Comparison of ENCODE assay signal across 10 mouse cellular contexts in the genomic region with DNA sequence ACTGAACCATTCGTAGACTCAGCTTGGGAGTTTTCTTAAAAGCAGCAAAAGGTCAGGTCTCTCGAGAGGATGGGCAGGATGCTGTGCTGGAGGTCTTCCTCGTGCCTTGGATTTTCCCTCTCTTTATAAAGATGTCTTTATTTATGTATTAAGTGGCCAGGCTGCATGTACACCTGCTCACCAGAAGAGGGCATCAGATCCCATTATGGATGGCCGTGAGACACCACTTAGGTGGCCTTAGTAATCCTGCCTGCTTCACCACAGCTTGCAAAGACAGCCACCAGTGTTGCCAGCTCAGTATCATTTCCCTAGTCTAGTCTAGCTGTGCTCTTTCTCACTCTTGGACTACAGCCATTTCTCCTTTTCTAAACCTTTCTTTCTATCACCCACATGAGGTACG. TPM values are rescaled to one million over a fixed set of nuclear protein-coding genes. Genes with fewer than 3 reads are reported as not detected.
DNase-seq lines count a peak whose midpoint lies in the region; ATAC-seq and TF ChIP-seq lines count a peak whose summit lies in the region.
"Had no signal": no experiment of that assay in that cellular context is flagged by ENCODE, and none has a peak within 500 bp of the region (broad histone marks: within the 10 kb centered on the region; RNA-seq: fewer than 3 reads in every experiment).

No protein-coding gene starts in this region.

- H3K9ac ChIP-seq in liver, adult 2 months (ENCODE audit: low read depth, low read length) = no peak overlapping the region
- no peak overlapping the region for H3K9ac ChIP-seq in liver, embryonic 12.5 days
- H3K9ac ChIP-seq: neural tube, embryonic 13.5 days had no signal

- peak; percentile 67; the same call in 1 of the 2 replicates for TF ChIP-seq CTCF in cerebellum, adult 2 months (IDR thresholded peaks at IDR 0.05; ENCODE audit: borderline replicate concordance, insufficient read depth, low read depth, low read length)
- TF ChIP-seq CTCF in liver, adult 2 months (IDR thresholded peaks at IDR 0.05; ENCODE audit: low read depth, low read length) = peak; percentile 78

- ATAC-seq in liver, embryonic 12.5 days = no peak

- H3K27ac ChIP-seq in cerebellum, adult 2 months (ENCODE audit: insufficient read depth, low read length) = no peak overlapping the region
- no peak overlapping the region for H3K27ac ChIP-seq in liver, adult 2 months (replicated peaks; ENCODE audit: insufficient read depth, low read depth, low read length)
- no peak overlapping the region for H3K27ac ChIP-seq in liver, embryonic 12.5 days
- H3K27ac ChIP-seq: neural tube, embryonic 13.5 days had no signal

- H3K4me1 ChIP-seq in cerebellum, adult 2 months (ENCODE audit: control insufficient read depth, insufficient read depth, low read length) = no peaks in the 10 kb centered on the region
- H3K4me1 ChIP-seq in liver, adult 2 months (ENCODE audit: control insufficient read depth, insufficient read depth, low read length) = no peaks in the 10 kb centered on the region
- no peaks in the 10 kb centered on the region for H3K4me1 ChIP-seq in liver, embryonic 12.5 days
- H3K4me1 ChIP-seq: neural tube, embryonic 13.5 days had no signal

- H3K27me3 ChIP-seq in cerebellum, adult 2 months (ENCODE audit: control insufficient read depth, insufficient read depth, low read length) = no peaks in the 10 kb centered on the region
- no peaks in the 10 kb centered on the region for H3K27me3 ChIP-seq in liver, adult 2 months (ENCODE audit: control insufficient read depth, insufficient read depth, low read length)
- H3K27me3 ChIP-seq in liver, embryonic 12.5 days (replicated peaks) = no peaks in the 10 kb centered on the region
- H3K27me3 ChIP-seq: neural tube, embryonic 13.5 days had no signal

- WGBS in cerebellum, adult 2 months = 37% methylated on average over 5 of the region's 5 CpGs
- 58% methylated on average over 5 of the region's 5 CpGs for WGBS in liver, adult 2 months
- WGBS in liver, embryonic 12.5 days (ENCODE audit: insufficient replicate concordance) = 53% methylated on average over 5 of the region's 5 CpGs

- intact Hi-C loops in left cerebral cortex, postnatal 36 days (cut with DNase I) = no loop called here

- no peak for TF ChIP-seq POLR2A in cerebellum, adult 2 months (IDR thresholded peaks at IDR 0.05; ENCODE audit: borderline replicate concordance, insufficient read depth, low read length)
- no peak for TF ChIP-seq POLR2A in liver, adult 2 months (IDR thresholded peaks at IDR 0.05; ENCODE audit: extremely low read depth, insufficient read depth, low read length)

- H3K36me3 ChIP-seq in liver, adult 2 months (ENCODE audit: control insufficient read depth, insufficient read depth, low read length) = peaks cover 79% of the 10 kb centered on the region
- H3K36me3 ChIP-seq in liver, embryonic 12.5 days = peaks cover 98% of the 10 kb centered on the region

- no peaks in the 10 kb centered on the region for H3K9me3 ChIP-seq in liver, embryonic 12.5 days (replicated peaks)
- H3K9me3 ChIP-seq: neural tube, embryonic 13.5 days had no signal

- no peaks in the 10 kb centered on the region for H3K79me2 ChIP-seq in liver, adult 2 months (ENCODE audit: control insufficient read depth, insufficient read depth, low read length)

- no peak overlapping the region for H3K4me2 ChIP-seq in liver, embryonic 12.5 days
- H3K4me2 ChIP-seq: neural tube, embryonic 13.5 days had no signal

- DNase-seq in cerebellum, adult 2 months = no peak
- DNase-seq in cerebellum, adult 9-11 months = no peak
- peak; percentile 50 for DNase-seq in liver, adult 2 months (ENCODE audit: extremely low read depth, low read depth, low spot score)
- DNase-seq in c-Kit-positive CD71-positive TER-119-negative erythroid progenitor cells, embryonic 14.5 days (ENCODE audit: low read depth) = peak; percentile 34
- DNase-seq in lung, postnatal 25 days (ENCODE audit: low spot score) = peak; percentile 35
- no peak for DNase-seq in urinary bladder, postnatal 25 days (ENCODE audit: low spot score)
- no peak for DNase-seq in left cerebral cortex, postnatal 36 days (ENCODE audit: low spot score in 2 of 2)

- no peak overlapping the region for H3K4me3 ChIP-seq in cerebellum, adult 2 months (replicated peaks; ENCODE audit: insufficient read depth, low read depth, low read length)
- no peak overlapping the region for H3K4me3 ChIP-seq in liver, adult 2 months (ENCODE audit: insufficient read depth, low read depth, low read length)
- no peak overlapping the region for H3K4me3 ChIP-seq in liver, embryonic 12.5 days
- H3K4me3 ChIP-seq: neural tube, embryonic 13.5 days had no signal

RNA-seq across cellular contexts. Expression of a gene that starts 19.7 kb away (rescaled TPM):
- polyA plus RNA-seq in cerebellum, adult 2 months (2012; rRNA removed) = 7.0 and 7.6 TPM in 2 replicates
- total RNA-seq in liver, adult 2 months (2014; rRNA removed) = not detected in 2 replicates
- not detected in 2 replicates for polyA plus RNA-seq in liver, adult 2 months (2012; rRNA removed)
- not detected in 2 replicates for polyA plus RNA-seq in liver, embryonic 12.5 days (2016; fragmentation: Nextera tagmentation; extraction: Ambion mirVana)
- total RNA-seq in left cerebral cortex, postnatal 36 days (2021) = 1 to 10 TPM; 3.1 to 3.3 TPM
- total RNA-seq: heart, postnatal 14 days had no signal

RNA-seq across cellular contexts. Expression of a gene that starts 20.6 kb away (rescaled TPM):
- 23.7 and 25.6 TPM in 2 replicates for polyA plus RNA-seq in cerebellum, adult 2 months (2012; rRNA removed)
- total RNA-seq in liver, adult 2 months (2014; rRNA removed) = not detected in 2 replicates
- polyA plus RNA-seq in liver, adult 2 months (2012; rRNA removed) = not detected in 2 replicates
- 0.08 and 0.12 TPM in 2 replicates for polyA plus RNA-seq in liver, embryonic 12.5 days (2016; fragmentation: Nextera tagmentation; extraction: Ambion mirVana)
- total RNA-seq in left cerebral cortex, postnatal 36 days (2021) = 10 to 100 TPM; 12.0 to 13.0 TPM

RNA-seq across cellular contexts. Expression of a gene that starts 29.4 kb away (rescaled TPM):
- polyA plus RNA-seq in cerebellum, adult 2 months (2012; rRNA removed) = 88.2 and 89.6 TPM in 2 replicates
- total RNA-seq in liver, adult 2 months (2014; rRNA removed) = 218 and 239 TPM in 2 replicates
- 106 and 124 TPM in 2 replicates for polyA plus RNA-seq in liver, adult 2 months (2012; rRNA removed)
- polyA plus RNA-seq in liver, embryonic 12.5 days (2016; fragmentation: Nextera tagmentation; extraction: Ambion mirVana) = 92.2 and 103 TPM in 2 replicates
- 10 to 100 TPM; 63.4 to 66.5 TPM for total RNA-seq in left cerebral cortex, postnatal 36 days (2021)

RNA-seq across cellular contexts. Expression of a gene that starts 29.5 kb away (rescaled TPM):
- polyA plus RNA-seq in cerebellum, adult 2 months (2012; rRNA removed) = 129 and 148 TPM in 2 replicates
- 252 and 270 TPM in 2 replicates for total RNA-seq in liver, adult 2 months (2014; rRNA removed)
- 137 and 138 TPM in 2 replicates for polyA plus RNA-seq in liver, adult 2 months (2012; rRNA removed)
- polyA plus RNA-seq in liver, embryonic 12.5 days (2016; fragmentation: Nextera tagmentation; extraction: Ambion mirVana) = 113 and 116 TPM in 2 replicates
- total RNA-seq in left cerebral cortex, postnatal 36 days (2021) = 10 to 100 TPM; 80.3 to 81.5 TPM

RNA-seq across cellular contexts. Expression of a gene that starts 52.2 kb away (rescaled TPM):
- 3.5 and 4.5 TPM in 2 replicates for polyA plus RNA-seq in cerebellum, adult 2 months (2012; rRNA removed)
- total RNA-seq in liver, adult 2 months (2014; rRNA removed) = 8.9 and 14.6 TPM in 2 replicates
- 13.9 and 14.1 TPM in 2 replicates for polyA plus RNA-seq in liver, adult 2 months (2012; rRNA removed)
- 278 and 289 TPM in 2 replicates for polyA plus RNA-seq in liver, embryonic 12.5 days (2016; fragmentation: Nextera tagmentation; extraction: Ambion mirVana)
- 1 to 10 TPM; 4.3 to 5.2 TPM for total RNA-seq in left cerebral cortex, postnatal 36 days (2021)

Comparison
In these comparisons a context has a peak if more than half of its experiments do, and no peak if none do; other contexts are left out.
1. DNase-seq: peak in liver, adult 2 months (single experiment), c-Kit-positive CD71-positive TER-119-negative erythroid progenitor cells, embryonic 14.5 days (single experiment) and lung, postnatal 25 days (single experiment); none in cerebellum, adult 2 months (0 of 2), cerebellum, adult 9-11 months (single experiment), urinary bladder, postnatal 25 days (single experiment) and left cerebral cortex, postnatal 36 days (0 of 2).
2. RNA of a gene that starts 20.6 kb away (polyA plus RNA-seq): 23.7 to 25.6 TPM in cerebellum, adult 2 months; 0.08 to 0.12 TPM in liver, embryonic 12.5 days and not detected in liver, adult 2 months; every median in the first group is over 10 times any median in the second.